Mouse (Mus musculus) embryo, embryonic 9.5 days (tissue): ENCODE measurements around the gene Cd48.
"Not testable (repeated sequence)": the region's sequence is repeated elsewhere in the genome, so short reads cannot be mapped to it uniquely, and the experiment has no call there.

ENCODE experiments used
- DNase-seq: peaks from one replicate; pipeline ENCODE4 v3.0.0-alpha.2; 2017; ENCODE audit errors: extremely low spot score

The Cd48 gene

DNA sequence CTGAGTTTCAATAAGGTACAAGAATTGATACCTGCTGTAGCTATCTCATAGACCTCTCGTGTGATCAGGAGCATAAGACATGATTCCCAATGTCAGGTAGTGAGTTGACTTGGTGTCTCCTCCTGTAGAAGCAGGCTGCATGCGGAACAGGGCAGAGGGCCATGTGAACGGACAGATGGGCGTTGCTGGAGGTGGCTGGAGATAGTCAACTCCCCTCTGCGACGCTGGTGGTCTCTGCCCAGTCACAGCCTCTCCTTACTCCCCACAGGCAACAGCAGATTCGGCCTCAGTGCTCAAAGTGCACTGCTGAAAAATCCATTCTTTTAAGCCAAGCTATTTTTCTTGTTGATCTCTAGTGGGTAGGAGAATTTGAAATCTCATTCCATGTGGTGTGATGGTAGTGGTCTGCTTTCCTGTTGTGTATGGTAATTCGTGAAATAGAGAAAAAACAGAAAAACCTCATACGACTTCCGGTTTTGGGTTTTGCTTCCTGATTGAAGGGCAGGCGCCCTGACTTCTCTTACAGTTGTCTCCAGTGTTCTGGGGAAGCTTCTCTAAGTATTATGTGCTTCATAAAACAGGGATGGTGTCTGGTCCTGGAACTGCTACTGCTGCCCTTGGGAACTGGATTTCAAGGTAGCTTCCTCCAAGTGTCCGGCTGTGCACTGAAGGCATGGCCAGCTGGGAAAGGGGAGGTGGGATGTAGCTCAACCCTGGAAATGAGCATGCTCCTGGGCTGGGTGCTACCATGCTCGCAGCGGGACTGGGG lies at the start of gene Cd48:
Gene Cd48 (plus strand): TSS at position 479 of the 769 bp plus-strand sequence.
- DNase-seq = no peak

GRCm38 (mm10) chr1:171635696-171636095 lies 46.1 kb upstream of the Cd48 start:
- no peak for DNase-seq

DNA sequence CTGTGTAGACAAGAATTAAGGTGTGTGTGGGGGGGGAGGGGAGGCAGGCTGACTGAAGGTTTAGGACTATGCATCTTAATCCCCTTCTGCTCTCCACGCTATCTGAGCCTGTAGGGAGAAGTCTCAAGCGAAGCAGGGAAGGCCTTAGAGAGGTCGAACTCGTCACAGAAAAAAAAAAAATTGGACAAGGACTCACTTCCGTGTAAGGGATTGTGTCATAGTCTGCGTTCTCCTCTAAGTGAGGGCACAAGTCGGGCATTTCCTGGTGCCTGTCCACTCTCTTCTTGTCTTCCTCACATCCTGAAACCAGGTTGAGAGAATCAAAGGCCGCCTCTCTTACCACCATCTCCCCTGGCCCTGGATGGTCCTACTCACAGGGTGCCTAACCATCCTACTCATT lies 44.7 kb upstream of the Cd48 start:
- DNase-seq = no peak

- no peak for DNase-seq
These were observed 43.1 kb upstream of the Cd48 start for GRCm38 (mm10) chr1:171638686-171639085.

GRCm38 (mm10) chr1:171640796-171641195 lies 41.0 kb upstream of the Cd48 start:
- DNase-seq = no peak

- no peak for DNase-seq
These were observed 38.2 kb upstream of the Cd48 start for GRCm38 (mm10) chr1:171643612-171644011.

DNA sequence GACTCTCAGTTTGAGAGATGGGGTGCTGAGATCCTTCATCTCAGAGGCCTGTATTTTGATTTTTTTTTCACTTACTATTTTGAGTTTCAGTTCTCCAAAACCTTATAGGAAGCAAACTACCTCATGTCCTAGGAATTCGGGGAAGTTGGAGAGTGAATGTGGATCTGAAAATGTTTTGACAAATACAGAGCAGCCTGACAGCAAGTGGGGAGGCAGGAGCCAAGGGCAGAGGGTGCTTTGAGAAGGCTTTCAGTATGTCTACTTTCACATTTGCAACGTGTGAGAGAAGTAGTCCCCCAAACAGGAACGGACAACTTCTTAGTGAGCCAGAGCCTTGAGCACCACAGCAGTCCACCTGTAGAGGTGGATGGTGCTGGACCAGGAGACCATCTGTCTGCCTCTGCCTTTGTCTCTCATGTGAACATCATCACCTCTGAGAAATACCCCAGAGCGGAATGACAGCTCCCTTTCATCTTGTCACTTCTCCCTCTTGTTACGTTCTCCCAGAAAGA lies 35.3 kb upstream of the Cd48 start:
- DNase-seq = no peak

- no peak for DNase-seq
These were observed 34.1 kb upstream of the Cd48 start for GRCm38 (mm10) chr1:171647716-171648115.

- DNase-seq = no peak
These were observed 33.0 kb upstream of the Cd48 start for GRCm38 (mm10) chr1:171648840-171649239.

DNA sequence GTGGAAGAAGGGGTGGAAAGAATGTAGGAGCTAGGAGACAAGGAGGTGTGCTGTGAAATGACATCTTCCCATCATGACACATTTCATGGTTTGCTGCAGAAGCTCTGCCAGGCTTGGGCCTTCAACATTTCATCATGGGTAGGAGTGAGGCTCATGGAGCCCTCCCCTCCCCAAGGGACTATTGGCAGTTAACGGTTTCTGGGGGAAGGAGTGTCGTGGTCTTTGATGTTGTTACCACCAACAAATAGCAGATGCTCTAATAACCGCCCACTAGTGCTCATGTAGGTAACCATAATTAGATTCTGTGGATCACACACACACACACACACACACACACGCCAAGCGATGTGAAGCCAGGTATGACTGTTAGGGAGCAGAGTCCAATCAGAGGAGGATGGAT lies 29.1 kb upstream of the Cd48 start, which contains the start of gene Slamf7:
Gene Slamf7 (minus strand): TSS at position 302 of the 400 bp plus-strand sequence.
- no peak for DNase-seq

DNA sequence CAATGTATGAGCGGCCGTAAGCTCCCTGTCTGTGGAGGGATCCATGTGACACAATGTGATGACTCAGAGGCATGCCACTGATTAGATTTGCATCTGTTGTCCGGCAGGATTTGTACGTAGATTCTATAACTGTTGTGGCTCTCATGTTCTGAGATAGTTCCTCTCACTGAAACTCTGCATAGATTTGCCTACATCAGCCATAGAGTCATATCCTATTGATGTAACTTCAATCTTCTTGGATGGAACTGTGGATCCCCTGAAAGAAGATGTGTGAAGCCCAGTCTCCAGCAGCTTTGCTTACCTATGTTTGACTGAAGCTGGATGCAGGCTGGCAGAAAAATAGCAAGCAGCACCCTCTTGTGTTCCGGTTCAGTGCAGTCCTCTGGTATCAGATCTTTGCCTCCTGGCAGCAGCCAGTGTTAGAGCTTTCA lies 23.2 kb upstream of the Cd48 start:
- no peak for DNase-seq

- no peak for DNase-seq
These were observed 21.4 kb upstream of the Cd48 start for GRCm38 (mm10) chr1:171660423-171660822.

DNA sequence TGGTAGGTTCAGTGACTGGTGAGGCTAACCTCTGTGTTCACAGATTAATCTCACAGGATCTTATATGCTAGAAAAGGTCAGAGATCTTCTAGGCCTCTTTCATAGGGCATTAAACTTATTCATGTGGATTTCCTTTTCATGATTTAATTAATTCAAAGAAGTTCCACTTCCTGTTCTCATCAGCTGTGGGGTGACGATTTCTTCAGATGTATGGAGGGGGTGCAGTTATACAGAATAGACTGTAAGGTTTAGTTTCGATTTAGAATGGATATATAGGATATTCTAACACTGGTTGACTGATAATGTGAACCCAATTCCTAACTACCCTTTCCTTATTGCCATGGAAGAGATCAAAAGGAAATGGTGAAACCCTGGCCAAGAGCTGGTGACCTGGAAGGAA lies 20.3 kb upstream of the Cd48 start:
- DNase-seq = no peak

DNA sequence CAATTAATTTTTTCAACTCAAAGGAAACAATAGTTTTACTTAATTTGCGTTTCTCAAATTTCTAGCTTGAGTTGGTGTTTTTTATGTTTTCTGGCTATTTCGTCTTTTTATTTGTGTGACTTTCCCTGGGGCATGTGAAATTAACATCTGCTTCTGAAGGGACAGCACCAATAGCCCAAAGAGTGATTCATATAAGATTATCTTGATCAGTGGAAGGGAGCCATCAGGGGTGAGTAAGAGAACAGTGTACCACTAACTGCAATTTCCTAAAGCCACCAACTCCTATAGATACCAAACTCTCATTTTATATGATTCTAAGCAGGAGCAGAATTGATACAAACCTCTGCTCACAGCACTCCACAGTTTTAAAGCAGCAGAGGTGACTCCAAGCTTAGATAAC lies 18.1 kb upstream of the Cd48 start:
- DNase-seq = no peak

DNA sequence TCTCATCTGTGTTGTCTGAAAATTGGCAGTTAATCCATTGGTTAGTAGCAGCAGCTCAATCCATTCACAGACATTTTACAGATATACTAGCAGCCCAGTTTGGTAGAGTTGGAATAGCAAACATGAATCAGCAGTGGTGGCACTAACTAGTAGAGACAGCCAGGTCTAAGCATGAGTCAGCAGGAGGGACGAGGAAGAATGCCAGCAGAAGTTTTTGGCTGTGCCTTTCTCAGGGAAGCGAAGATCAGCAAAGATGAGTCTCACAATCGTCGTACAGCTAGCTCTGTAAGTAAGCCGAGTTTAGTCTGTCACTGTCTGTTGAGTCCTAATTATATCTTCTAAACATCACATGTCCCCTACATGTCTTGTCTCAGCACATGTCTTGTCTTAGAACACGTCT lies 15.5 kb upstream of the Cd48 start:
- no peak for DNase-seq

- no peak for DNase-seq
These were observed 14.6 kb upstream of the Cd48 start for GRCm38 (mm10) chr1:171667160-171667559.

- DNase-seq = not testable (repeated sequence)
These were observed 9.4 kb upstream of the Cd48 start for GRCm38 (mm10) chr1:171672451-171672850.

DNA sequence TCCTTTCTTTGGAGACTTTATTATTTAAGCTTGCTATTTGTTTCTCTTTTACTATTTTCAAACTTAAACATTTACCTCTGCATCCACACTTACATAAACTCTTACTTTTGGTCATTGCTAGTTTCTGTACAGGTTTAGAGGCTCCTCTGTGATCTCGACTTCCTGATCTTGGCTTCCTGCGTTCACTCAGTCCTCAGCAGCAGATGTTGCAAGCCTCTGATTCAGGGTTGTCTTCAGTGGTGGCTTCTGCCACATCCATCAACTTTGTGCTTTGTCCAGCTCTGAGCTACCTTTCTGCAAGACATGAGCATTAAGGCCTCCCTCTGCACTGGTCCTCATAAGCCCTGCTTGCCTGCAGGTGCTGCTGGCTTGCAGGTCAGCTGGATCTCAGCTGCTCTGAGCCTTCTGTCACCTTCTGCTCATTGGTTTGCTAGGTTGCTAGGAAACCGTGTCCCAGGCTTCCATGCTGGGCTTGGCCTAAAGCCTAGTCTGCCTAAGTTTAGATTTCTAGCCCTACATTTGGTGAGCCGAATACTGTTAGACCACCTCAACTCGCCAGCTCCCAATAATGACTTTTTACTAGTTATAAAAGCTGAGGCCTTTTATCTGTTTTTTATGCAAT lies 8.8 kb upstream of the Cd48 start:
- DNase-seq = no peak

DNA sequence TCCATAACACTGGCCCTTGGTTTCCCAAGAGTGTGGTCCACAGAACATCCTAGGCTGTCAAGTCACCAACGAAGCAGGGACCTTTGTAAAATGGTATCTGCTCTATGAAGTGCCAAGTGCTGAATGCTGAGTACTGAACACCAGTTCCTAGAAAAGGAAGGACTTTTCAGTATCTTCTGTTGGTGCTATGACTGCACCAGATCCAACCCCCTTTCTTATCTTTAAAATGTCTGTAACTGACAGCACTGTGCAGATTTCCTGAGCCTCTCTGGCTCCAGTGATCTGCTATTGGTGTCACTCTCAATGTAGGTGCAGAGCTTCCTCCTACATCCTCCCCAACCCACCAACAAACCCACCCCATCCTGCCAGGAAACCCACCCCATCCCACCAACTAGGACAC lies 7.3 kb upstream of the Cd48 start:
- DNase-seq = no peak

GRCm38 (mm10) chr1:171677721-171678120 lies 4.1 kb upstream of the Cd48 start:
- no peak for DNase-seq

DNA sequence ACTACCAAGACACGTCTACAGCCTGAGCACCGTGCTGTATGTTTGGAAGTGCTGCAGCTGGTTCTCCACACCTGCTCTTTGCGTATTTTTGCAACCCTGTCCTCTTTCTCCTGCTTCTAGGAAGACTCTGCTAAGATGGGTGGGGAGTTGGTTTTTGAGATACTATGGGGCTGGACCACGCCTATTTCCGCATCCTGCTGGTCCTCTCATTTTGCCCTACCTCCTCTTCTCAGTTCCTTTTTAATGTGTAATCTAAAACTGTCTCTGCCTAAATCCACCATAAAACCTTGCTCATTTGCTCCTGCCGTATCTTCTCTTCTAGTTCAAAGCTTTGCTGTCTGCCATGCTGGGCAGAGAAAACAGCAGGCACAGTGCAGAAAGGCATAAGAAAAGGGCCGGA lies 800 bp upstream of the Cd48 start:
- DNase-seq = no peak

GRCm38 (mm10) chr1:171684923-171685322 lies 3.1 kb downstream of the Cd48 start:
- DNase-seq = no peak

GRCm38 (mm10) chr1:171687320-171687719 lies 5.5 kb downstream of the Cd48 start:
- DNase-seq = no peak
